Mouse (Mus musculus) NIH3T3 (cell line): ENCODE data around the gene Samsn1.

Experiments used
- DNase-seq: peaks from one replicate; pipeline ENCODE4 v3.0.0-alpha.2; 2012; ENCODE audit warnings: low read depth

Gene Samsn1

DNA sequence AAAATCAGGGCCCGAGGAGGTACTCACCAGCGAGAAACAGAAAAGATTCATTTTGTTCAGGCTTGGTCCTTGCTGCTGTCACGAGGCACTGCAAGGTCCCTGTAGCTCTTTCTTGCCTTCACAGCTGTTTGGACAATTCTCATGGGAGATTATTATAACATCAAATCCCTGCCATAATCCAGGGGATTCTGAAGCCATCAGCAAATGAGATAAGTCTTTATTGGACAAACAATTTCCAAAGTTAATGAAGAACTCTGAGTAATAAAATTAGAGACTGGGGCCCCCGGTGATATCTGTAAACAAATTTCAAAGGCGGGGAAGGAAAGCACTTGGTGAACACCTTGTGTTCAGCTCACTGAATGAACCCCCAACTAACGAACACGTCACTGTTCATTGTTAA is at the start of gene Samsn1:
Samsn1 (minus strand) TSS at position 101 of the 400 bp plus-strand sequence.
- no peak for DNase-seq

- no peak for DNase-seq
Measured at GRCm38 (mm10) chr16:76066082-76066635, 44.1 kb upstream of the Samsn1 start.

DNA sequence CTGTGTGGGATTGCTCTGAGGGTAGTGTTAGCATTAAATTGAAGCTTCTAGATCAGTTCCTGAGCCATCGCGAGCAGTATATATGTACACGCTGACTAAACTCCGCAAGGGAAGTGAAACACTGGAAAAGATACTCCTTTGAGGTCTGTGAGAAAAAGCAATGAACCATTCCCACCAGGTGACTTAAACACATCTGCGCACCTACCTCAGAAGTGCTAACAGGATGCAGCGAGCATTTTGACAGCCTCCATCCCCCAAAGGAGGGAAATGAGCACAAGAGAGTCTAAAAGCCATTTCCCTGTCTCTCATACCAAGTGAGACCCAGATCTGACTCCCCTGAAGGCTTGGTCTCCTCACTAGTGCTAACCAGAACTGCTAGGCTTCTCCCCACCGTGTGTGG is 32.9 kb upstream of the Samsn1 start:
- no peak for DNase-seq

GRCm38 (mm10) chr16:76054079-76054478 is 32.0 kb upstream of the Samsn1 start:
- no peak for DNase-seq

GRCm38 (mm10) chr16:76053537-76053936 is 31.5 kb upstream of the Samsn1 start:
- DNase-seq, result no peak

DNA sequence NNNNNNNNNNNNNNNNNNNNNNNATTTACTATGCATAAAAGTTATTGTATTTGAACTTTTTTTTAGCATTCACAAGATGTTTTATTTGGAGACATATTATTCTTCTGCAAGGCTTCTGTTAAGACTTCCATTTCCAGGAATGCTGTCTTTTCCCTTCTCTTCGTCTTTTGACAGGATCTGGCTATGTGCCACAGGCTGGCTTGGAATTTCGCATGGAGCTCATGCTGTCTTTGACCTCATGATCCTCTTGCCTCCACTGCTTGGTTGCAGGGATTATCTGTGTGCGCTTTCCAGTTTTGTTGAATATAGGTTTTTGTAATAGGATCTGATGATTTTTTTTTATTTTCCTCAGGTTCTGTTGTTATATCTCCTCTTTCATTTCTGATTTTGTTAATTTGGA is 25.0 kb upstream of the Samsn1 start:
- DNase-seq, result no peak

DNA sequence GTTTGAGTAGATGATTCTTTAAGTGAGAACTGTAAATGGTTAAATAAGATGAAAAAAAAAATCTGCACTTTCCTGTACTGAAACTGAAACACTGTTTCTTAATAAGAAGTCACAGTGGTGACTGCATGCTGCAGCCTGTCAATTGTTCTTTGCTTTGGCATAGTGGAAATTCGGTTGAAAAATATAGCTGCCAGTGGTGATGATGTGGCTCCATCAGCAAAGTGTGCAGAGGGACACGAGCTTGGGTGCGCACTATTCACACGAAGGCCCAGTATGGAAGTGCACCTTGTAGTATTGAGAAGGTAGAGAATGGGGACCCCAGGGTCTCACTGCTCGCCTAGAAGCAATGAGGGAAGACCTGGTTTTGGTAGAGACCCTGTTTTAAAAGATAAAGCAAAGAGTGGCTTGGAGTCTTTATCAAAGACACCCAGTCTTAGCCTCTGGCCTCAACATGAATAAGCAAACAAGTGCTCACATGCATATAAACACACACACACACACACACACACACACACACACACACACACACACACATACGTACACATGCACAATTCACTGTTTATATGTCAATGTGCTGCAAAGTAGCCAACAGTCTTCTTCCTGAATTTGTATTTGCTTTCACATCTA is 18.4 kb upstream of the Samsn1 start:
- DNase-seq, result no peak

GRCm38 (mm10) chr16:76019164-76019563 is 2.9 kb downstream of the Samsn1 start:
- no peak for DNase-seq

- DNase-seq, result no peak
Measured at GRCm38 (mm10) chr16:76003812-76004389, 18.2 kb downstream of the Samsn1 start.

DNA sequence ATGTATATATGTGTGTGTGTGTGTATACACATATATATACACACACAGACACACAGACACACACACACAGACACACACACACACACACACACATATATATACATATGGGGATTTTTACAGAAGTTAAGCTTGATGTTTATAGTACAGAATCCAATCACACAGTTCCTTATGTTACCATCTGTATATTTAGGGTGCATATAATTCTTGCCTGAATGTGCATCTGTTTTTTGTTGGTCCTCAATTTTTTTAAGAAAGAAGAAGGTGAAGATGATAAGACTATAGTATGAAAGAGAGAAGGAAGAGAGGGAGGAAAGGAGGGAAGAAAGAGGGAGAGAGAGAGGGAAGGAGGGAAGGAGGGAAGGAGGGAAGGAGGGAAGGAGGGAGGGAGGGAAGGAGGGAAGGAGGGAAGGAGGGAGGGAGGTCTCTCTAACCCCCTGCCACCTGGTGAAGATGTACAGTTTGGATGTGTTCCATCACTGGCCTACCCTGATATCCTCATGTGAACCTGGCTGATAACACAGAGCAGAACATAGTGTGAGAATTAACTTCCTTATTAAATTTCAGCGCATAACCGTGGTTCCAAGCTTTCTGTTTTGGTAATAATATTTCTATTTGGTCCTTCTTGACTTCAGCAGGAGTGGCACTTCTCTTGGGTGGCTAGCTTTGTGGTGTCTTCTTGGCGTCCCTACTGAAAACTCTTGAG is 19.1 kb downstream of the Samsn1 start:
- no peak for DNase-seq

DNA sequence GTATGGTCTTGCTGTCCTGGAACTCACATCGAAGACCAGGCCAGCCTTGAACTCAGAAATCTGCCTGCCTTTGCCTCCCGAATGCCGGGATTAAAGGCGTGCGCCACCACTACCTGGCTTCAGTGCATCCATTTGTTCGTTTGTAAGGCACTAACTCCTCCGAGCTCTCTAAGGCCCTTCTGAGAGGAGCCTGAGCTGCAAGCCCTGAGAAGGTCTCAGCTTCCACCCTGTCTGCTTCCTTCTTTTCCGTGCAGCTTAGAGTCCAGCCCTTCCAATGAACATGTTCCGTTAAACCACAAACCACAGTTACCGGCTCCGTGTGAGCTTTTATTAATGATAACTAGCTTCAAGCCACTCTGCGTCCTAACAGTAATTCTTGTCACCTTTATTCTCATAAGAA is 19.8 kb downstream of the Samsn1 start:
- DNase-seq, result no peak

GRCm38 (mm10) chr16:76001788-76002187 is 20.3 kb downstream of the Samsn1 start:
- DNase-seq, result no peak

GRCm38 (mm10) chr16:76000127-76000526 is 22.0 kb downstream of the Samsn1 start:
- DNase-seq, result no peak

- no peak for DNase-seq
Measured at GRCm38 (mm10) chr16:75990173-75990572, 31.9 kb downstream of the Samsn1 start.

GRCm38 (mm10) chr16:75983831-75984230 is 38.2 kb downstream of the Samsn1 start:
- no peak for DNase-seq

DNA sequence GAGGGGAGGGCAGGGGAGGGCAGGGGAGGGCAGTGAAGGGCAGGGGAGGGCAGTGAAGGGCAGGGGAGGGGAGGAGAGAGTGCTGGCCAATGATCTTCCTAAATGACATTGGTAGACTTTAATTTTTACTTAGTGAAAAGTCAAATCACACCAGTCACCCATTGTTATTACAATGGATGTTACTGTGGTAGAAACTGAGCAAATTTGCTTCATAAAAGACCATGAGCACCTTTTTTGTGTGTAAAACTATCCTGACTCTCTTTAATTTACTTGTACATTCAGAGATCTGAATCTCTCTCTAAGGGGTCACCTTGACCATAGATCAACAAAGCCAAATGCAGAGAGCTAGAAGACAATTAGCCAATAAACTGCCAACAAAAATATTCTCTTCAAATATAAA is 42.7 kb downstream of the Samsn1 start:
- no peak for DNase-seq

DNA sequence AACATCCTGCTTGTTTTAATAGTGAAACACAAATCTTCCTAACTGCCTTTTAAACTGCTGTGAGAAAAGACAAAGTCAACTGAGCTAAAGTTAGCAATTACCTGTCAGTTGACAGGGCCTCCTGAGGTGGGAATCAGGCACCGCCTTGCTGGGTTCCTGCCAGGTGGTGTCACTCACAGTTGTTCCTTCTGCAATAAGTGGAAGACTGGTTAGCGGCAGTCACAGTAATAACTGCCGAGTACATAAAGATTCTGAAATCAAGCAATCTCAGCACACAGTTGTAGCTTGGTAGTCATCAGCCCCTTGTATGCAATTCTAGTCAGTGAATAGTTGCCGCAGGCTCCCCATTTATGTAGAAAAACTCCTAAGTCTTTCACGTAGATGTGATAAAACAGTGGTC is 44.3 kb downstream of the Samsn1 start:
- no peak for DNase-seq

DNA sequence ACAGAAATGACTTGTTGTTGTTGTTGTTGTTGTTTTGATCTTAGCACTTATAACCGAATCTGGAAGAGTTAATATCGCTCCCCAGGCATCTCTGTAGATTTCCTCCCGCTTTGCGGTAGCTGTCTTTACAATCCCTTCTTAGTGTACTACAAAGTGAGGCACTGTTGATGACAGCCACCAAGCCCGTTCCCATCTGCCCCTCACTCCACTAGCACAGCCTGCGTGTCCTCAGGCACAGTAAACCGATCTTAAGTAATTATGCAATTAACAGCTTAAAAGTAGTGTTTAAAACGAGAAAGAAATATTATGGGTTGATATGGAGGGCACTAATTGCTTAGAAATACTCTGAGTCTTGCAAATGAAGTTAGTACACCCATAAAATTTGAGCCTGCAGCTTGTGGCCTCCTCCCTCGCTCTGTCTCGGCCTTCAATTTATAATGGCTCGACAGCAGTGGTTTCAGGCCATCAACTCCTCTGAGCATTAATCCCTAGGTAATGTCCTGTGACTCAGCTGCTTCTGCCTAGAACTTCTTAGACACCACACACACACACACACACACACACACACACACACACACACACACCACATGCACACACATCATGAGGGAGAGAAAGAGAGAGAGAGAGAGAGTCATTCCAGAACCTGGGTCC is 46.3 kb downstream of the Samsn1 start:
- DNase-seq, result no peak

DNA sequence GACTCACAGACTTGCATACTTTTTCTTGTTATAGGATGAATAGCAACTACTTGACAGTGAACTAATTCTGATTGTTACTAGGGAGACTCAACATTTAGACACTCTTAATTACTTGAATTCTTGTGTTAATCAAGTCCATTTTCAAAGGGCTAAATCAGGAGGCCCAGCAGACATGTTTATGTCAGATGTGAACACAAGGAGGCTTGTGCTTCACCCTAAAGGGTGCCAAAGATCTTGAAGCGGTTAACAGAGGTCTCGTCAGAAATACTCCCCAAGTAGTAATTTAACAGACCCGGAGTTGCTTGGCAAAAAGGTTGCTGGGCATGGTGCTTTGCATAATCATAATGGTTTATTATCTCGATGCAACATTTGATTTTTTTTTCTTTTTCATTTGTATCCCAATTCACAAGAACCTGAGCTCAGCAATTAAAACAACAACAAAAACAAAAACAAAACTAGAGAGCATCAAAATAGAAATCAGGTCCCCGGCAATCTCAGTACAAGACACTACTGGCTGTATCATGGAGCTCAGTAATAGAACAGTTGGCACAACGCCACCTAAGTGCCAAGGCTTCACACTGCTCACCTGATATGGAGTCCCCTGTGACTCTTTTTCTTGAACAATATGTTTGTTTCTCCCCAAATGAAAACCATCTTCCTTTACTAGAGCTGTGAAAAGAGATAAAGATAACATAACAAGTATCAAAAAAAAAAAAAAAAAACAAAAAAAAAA is 51.6 kb downstream of the Samsn1 start:
- DNase-seq, result no peak

GRCm38 (mm10) chr16:75962021-75962420 is 60.1 kb downstream of the Samsn1 start:
- DNase-seq, result no peak

DNA sequence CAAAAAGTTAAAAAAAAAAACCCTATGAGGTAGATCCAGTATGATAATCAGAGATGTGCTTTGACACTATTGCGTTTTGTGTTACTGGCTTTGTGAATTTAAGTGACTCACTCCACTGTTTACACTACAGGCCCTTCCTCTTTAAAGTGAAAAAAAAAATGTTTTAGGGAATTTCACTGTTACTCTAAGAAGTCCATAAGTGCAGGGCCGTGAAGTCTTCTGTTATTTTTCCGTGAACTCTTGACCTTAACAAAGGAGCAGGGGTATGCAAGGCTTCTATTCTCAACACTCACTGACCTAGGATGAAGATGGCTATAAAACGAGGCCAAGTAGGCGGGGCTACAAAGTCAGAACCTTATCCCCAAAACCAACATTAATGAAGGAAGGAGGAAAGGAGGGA is 60.6 kb downstream of the Samsn1 start:
- no peak for DNase-seq

DNA sequence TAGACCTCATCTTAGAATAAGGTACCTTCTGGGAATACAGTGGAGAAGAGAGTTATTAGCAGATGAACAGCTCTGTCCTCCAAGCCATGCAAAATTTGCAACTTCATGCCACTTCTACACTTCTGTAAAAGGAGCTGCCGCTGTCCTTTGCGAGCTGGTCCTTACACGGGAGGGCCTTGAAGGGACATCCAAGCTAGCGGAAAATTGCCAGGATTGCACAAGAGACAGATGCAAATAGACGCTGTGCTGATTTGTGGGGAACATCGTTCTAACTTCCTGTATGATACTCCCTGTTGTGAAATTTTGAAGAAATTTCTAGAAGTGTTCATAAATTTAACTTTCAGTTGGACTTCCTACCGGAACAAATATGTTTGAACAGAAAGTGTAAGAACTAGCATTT is 61.0 kb downstream of the Samsn1 start:
- DNase-seq, result no peak
